Mouse (Mus musculus) thymus, adult 18-20 months (tissue): ENCODE measurements around the gene Ank3.

Experiments
- DNase-seq, 2 experiments: peaks; one replicate each; pipeline ENCODE4 v3.0.0; 2022; ENCODE audit warnings: mixed read lengths in 2 of 2

Ank3 gene

GRCm38 (mm10) chr10:69414888-69415287 is 16.3 kb downstream of the Ank3 start:
- DNase-seq, result no peak

GRCm38 (mm10) chr10:69418716-69419115 is 20.1 kb downstream of the Ank3 start:
- no peak for DNase-seq

- DNase-seq, result no peak
Measured at GRCm38 (mm10) chr10:69420306-69420705, 21.7 kb downstream of the Ank3 start.

- DNase-seq, result no peak
Measured at GRCm38 (mm10) chr10:69424051-69424450, 25.5 kb downstream of the Ank3 start.

GRCm38 (mm10) chr10:69430138-69430537 is 31.6 kb downstream of the Ank3 start:
- no peak for DNase-seq

- no peak for DNase-seq
Measured at GRCm38 (mm10) chr10:69431101-69431500, 32.5 kb downstream of the Ank3 start.

GRCm38 (mm10) chr10:69435213-69435612 is 36.6 kb downstream of the Ank3 start:
- DNase-seq, result no peak

- no peak for DNase-seq
Measured at GRCm38 (mm10) chr10:69439449-69439848, 40.9 kb downstream of the Ank3 start.

GRCm38 (mm10) chr10:69444546-69444945 is 46.0 kb downstream of the Ank3 start:
- no peak for DNase-seq

- no peak for DNase-seq
Measured at GRCm38 (mm10) chr10:69445951-69446350, 47.4 kb downstream of the Ank3 start.

GRCm38 (mm10) chr10:69446566-69446965 is 48.0 kb downstream of the Ank3 start:
- no peak for DNase-seq

GRCm38 (mm10) chr10:69447308-69447707 is 48.7 kb downstream of the Ank3 start:
- no peak for DNase-seq

- no peak for DNase-seq
Measured at GRCm38 (mm10) chr10:69448174-69448573, 49.6 kb downstream of the Ank3 start.

GRCm38 (mm10) chr10:69451006-69451405 is 52.4 kb downstream of the Ank3 start:
- DNase-seq, result no peak

- no peak for DNase-seq
Measured at GRCm38 (mm10) chr10:69452180-69452977, 53.8 kb downstream of the Ank3 start.

- no peak for DNase-seq
Measured at GRCm38 (mm10) chr10:69453531-69453930, 55.0 kb downstream of the Ank3 start.

- DNase-seq, result no peak
Measured at GRCm38 (mm10) chr10:69454480-69454879, 55.9 kb downstream of the Ank3 start.

GRCm38 (mm10) chr10:69464826-69465225 is 66.3 kb downstream of the Ank3 start:
- DNase-seq, result no peak

- DNase-seq, result no peak
Measured at GRCm38 (mm10) chr10:69465558-69466200, 67.1 kb downstream of the Ank3 start.

- no peak for DNase-seq
Measured at GRCm38 (mm10) chr10:69466201-69466585, 67.6 kb downstream of the Ank3 start.

- DNase-seq, result no peak
Measured at GRCm38 (mm10) chr10:69466586-69466985, 68.0 kb downstream of the Ank3 start.

- no peak for DNase-seq
Measured at GRCm38 (mm10) chr10:69467182-69467581, 68.6 kb downstream of the Ank3 start.

- DNase-seq, result no peak
Measured at GRCm38 (mm10) chr10:69471841-69472240, 73.3 kb downstream of the Ank3 start.

- no peak for DNase-seq
Measured at GRCm38 (mm10) chr10:69476871-69477270, 78.3 kb downstream of the Ank3 start.
